Mouse (Mus musculus) liver, adult (tissue): Measurements from ENCODE around the gene Ntm.

Experiments used
- GATA4 ChIP-seq: IDR thresholded peaks from 2 replicates; pipeline ENCODE4 v1.6.1; 2014; ENCODE audit warnings: mild to moderate bottlenecking, low read length; ENCODE audit not compliant: insufficient replicate concordance

Gene Ntm

DNA sequence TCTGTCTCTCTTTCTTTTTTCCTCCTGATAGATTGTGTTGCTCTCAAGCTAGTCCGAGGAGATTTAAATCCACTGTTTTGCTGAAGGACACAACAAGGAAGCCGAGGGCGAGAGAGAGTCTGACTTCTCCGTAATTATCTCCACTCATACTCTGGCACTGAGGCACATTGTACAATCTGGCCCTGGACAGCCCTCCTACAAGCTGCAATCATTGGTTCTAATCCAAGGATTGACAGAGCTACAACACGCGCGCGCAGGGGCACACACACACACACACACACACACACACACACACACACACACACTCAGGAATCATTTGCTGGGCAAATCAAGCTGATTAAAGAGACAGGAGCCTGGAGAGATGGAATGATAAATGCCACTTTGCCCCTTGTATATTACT is at the start of gene Ntm:
Ntm (minus strand) TSS at position 164 of the 400 bp plus-strand sequence.
- TF ChIP-seq GATA4 = no peak

DNA sequence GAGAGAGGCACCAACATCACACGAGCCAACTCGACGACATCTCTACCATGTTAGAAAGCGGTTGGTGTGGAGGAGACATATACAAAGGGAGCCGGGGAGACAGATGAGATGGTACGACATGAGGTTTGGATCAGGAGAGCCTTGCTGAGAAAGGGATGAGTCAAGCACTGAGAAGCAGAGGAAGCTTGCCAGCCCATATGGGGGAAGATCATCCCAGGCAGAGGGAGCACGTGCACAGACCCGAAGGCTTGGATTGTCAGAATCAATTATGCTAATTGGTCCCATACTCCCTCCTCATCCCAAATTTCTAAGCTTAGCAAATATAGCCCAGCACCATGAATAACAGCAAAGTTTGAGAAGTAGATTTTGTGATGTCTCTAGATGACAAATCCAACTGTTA is 42.8 kb upstream of the Ntm start:
- TF ChIP-seq GATA4 = no peak

DNA sequence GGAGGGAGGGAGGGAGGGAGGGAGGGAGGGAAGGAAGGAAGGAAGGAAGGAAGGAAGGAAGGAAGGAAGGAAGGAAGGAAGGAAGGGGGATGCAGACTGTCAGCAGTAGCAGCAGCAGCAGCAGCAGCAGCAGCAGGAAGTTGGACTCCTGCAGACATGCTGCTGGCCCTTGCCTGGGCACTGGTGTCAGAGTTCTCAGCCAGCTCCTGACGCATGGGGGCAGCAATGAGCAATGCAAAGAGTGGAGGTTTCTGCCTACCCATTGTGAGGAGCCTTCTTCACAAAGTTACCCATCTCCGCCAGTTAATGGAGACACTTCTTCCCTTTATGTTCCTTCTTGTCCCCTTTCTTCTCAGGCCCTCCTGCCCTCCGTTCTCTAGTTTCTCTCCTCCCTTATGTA is 40.7 kb upstream of the Ntm start:
- no peak for TF ChIP-seq GATA4

DNA sequence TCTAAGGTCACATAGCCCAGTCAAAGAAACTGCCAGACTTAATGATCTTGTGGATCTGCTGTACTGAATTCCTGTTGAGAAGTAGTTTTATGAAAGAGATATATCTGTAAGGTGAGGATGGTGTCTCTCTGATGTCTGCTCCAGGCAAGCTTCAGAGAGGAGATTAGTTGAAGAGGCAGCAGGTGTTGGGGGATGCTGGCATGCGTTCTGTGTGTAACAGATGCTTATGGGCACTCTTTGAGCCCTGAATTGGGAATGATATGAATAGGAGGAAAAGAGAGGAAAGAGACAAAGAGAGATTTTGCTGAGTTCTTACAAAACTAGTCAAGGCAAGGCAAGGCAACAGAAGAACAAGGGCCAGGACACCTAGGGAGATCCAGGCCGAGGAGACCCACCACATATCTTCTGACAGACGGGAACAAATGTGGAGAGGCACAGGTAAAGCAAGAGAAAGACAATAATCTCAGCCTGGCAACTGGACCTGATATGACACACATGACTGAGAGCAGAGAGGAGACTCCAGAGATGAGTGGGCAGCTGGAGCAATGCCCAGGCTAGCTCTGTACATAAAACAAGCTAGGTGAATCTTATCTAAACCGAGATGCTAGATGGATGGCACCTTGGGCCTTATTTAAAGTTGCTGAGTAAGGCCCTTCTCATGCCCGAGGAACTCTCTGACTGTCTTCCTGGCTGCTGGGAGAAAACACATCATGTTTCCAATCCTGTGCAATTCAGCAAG is 18.4 kb upstream of the Ntm start:
- TF ChIP-seq GATA4 = no peak

DNA sequence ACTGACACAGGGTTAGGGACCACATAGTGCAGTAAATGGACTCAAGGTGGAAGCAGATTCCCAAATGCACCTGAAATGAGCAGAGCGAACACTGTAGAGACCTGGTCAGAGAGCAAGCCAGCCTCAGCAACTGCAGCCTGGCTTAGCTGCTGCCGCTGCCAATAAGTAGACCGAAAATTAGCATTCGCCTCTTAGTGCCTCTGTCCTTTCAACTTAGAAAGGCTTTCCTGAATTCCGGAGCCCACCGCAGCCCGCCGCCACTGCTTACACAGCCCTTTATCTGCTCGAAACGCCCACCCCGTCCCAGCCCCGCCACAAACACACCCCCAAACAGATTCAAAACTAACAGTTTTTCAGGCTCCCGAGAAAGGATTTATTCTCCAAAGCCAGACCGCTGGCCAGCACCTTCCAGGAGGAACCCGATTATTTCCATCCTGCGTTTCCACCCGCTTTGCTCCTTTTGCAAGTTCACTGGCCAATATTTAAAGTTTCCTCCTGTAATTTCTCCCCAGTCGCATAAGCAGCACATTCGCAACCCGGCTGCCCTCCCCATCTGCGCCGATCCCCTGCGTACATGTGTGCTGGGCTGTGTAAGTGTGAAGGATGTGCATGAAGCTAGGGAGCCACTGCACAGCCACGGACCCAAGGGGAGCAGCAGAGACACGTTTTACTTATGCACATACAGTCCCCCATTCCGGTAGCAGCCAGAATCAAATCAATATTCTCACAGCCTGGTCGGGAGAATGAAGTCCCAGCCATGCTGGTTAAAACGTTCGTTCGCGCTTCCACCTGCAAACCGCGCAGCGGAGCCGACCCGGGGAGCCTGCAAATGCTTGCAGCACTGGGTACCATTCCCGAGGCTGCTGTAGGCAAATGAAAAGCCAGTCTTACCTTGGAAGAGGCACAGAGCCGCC is 730 bp downstream of the Ntm start:
- no peak for TF ChIP-seq GATA4

DNA sequence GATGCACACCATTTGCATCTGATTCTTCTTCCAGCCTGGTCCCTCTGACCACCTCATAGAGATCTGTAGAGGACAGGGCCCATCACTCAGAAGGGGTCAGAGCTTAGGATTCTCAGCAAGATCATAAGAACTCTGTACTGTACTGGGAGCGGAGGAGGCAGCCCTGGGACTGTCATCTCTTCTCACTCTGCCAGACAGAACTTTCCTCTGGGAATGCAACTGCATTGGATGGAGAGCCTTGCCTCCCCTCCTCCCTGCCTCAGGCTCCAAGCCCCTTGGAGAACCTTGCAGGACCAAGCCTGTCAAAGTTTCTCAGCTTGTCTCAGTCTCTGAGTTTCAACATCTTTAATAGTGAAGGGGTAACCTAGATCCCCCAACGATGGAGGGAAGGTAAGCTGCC is 1.4 kb downstream of the Ntm start:
- no peak for TF ChIP-seq GATA4

DNA sequence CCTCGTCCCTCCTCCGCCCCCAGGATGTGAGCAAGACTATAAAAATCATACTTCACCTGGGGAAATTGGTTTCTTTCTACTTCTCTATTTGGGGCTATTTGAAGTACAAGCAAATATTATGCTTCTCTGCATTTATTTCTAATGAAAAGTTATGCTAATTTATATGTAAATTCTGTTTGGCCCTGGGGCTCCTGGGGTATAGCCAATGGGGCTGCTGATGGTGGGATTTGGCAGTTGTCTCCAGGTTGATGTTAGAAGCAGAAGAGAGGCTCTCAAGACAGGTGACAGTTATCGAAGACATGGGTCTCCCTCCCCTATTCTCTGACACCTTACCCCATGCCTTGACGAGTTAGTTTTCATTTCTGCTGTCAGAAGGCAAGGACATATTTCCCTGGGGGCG is 2.2 kb downstream of the Ntm start:
- no peak for TF ChIP-seq GATA4

DNA sequence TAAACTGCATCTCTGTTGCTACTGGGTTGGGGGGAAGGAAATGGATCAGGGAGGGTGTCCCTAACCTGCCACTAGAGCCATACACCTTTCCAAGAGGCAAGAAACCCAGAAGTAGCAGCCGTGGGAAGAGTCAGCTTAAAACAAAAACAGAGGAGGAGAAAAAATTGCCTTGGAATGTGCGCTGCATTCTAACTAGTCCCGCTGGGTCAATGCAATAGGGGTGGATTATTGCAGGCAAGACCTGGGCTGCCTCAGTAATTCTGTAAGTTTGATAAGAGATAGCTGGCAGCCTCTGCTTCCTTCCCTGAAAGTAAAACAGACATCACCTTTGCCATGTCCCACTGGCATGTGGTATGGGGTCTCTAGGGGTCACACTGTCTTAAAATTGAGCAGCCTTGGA is 2.7 kb downstream of the Ntm start:
- no peak for TF ChIP-seq GATA4

DNA sequence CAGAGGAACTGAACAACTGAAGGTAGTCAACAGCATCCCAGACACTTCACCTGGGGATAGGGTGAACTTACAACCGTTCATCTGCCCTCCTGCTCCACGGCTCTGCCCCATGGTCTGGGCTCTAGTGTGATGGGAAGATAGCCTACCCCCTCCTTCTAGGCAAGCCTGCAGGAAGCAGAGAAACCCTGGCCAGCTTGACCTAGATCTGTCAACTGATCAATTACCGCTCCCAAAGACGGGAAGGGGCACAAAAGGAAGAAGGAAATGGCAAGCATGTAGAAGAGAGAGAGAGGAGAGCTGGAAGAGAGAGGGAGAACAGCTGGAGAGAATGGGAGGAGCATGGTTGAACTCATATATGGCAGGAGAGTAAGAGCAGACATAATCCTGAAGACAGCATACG is 6.0 kb downstream of the Ntm start:
- TF ChIP-seq GATA4 = no peak

DNA sequence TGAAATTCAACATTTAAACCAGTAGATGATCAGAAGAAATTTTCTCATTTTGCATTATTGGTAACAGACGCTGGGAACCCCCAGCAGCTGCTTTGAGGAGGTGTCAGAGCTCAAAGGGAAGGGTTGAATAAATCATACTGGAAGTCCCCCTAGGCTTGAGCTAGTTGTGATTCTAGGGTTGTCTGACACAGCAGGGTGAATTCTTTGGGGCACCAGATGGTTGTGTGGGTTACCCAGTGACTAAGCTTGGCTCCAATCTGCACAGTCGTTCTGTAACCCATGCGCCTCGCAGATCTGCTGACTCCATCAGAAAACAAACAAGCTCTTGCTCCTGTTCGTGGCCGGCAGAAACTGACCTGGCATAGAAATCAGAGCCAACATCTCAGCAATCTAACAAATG is 8.9 kb downstream of the Ntm start:
- no peak for TF ChIP-seq GATA4

DNA sequence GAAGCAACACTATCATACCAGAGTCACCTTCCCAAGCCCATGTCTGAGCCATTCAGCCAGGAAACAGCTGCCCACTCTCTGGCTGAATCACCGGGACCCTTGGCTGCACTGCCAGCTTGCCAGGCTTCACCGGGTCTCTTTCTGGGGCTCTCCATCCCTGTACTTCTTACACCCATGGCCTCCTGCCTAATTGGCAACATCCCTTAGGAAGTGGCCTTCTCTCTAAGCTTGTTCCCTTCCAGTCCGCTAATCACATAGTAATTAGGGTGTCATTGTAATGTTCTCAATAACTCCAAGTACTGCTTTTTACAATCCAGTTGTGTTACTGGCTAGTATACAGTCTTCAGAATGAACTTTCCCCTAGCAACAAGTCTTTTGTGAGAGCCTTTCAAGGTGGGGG is 13.9 kb downstream of the Ntm start:
- no peak for TF ChIP-seq GATA4

DNA sequence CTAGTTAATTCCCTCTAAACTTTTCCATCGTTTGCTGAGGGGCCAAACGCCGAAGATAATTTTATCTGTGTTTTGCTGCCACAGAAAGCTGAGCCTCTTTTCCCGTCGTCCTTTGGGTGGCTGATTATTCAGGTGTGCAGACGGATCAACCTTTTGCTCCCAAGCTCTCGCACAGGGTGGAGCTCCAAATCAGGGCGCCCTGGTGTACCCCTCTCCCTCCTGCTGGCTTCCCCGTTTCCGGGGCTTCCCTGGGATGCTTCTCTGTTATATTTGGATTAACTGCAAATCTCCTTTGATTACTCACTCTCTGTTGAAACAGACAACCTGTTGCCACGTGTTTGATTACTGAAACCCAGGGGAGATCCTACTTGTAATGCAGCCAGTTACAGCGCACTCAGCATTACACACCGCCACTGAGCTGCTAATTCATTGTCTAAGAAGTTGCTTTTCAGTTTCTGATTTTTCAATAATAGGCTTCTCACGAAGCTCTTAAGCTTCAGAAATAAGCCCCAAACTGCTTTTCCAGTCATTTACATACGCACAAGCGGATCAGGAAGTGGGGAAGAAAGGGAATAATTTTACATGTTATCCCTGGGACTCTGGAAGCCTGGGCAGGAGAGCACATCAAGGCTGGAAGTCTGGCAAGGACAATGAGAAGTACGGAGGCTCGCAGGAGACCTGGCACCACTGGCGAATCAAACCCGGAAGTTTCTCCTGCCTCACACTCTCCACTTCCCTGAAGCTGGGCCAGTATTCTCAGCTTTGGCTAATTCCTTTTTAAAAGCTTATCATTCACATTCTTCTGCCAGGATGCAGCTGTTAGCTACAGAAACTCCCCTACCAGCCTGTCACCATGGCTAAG is 19.5 kb downstream of the Ntm start:
- TF ChIP-seq GATA4 = no peak

DNA sequence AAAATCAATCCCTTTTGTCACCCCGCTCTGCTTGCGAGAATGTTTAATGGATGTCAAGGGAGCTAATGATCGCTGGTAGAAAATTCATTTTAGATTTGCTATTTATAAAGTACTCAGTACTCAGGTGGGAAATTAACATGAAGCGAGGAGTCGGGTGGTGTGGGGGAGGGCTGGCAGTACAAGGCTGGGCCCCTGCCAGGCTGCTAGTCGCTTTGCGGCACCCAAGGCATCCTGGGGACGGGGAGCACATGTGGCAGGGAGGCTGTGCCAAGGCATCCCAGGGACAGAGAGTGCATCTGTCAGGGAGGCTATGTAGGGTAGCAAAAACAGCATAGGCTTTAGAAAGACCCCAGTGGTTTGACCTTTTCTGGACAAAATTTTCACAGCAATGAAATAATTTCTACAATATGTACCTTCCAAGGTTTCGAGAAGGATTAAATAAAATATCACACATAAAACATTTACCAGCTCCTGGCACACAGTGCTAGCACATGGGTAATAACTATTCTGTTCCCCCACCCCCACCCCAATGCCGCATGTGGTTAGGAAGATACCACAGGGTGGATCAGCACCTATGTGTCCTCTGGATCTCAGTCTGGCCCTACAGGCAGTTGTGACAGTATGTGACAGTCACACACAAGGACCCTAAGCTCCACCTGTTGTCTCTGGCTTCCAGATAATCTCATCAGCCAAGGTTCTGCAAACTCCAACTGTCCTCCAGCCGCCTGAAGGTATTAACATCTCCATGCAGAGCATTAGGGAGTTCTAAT is 20.6 kb downstream of the Ntm start:
- no peak for TF ChIP-seq GATA4

DNA sequence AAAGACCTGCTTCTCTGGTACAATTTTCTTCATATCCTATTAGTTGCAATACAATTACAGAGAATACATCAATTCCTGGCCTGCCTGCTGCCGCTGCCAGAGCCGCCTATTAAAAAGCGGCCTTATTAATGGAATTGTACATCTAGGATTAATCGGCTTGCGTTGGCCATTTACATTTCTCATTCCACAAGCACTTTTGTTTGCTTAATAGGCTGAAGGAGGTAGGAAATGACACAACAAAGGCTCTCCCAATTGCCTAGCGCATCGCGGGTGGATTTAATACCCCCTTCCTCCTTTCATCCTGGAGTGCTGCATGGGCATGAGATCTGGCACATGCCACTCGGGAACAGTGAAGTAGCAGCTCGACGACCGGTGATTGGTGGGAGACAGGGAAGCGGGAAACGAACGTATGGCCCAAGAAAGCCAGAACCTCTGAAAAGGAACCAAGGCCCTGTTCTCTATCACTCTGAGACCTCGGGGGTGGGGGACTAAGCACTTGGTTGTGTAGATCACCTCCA is 23.4 kb downstream of the Ntm start:
- TF ChIP-seq GATA4 = no peak
